Mouse (Mus musculus) 3134 (cell line): ENCODE data around the gene Utp15.

Source experiments
- DNase-seq: peaks from one replicate; pipeline ENCODE4 v3.0.0-alpha.2; 2011; ENCODE audit warnings: low spot score; ENCODE audit not compliant: insufficient read length; ENCODE audit errors: extremely low read depth

The Utp15 gene

DNA sequence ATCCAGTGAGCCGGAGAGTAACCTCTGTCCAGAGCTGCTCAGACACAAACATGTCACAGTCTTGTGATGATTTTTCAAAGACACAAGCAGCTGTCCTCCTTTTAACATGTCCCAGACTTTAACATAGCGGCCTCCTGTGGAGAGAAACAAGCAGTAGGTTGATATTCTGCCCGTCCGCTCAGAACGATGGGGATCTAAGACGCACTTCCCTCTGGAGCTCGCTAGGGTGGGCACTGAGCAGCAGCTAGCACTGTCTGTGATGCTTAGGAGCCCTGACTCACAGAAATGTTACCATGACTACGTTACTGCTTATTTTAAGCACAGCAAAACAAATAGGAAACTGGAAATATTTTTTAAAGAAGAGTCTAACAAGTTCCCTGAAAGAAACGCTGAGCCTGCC, 7.9 kb downstream of the Utp15 start:
- no peak for DNase-seq

DNA sequence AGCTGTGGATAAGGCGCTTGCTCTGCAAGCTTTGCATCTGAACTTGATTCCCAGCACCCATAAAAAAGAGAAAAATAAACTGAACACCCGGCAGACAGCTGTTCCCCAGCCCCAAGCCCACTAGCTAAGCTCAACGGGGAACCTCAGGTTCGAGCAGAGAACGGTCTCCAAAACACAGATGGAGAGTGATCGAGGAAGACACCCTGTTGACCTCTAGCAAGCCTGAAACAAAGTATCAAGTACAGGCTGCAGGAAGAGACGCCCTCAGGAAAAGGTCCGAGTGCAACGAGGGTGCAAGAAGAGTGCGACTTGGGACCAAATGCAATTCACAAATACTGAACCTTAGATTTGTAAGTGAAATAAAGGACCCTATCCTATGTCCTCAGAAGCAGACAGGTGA, 13.2 kb downstream of the Utp15 start:
- DNase-seq, result no peak

DNA sequence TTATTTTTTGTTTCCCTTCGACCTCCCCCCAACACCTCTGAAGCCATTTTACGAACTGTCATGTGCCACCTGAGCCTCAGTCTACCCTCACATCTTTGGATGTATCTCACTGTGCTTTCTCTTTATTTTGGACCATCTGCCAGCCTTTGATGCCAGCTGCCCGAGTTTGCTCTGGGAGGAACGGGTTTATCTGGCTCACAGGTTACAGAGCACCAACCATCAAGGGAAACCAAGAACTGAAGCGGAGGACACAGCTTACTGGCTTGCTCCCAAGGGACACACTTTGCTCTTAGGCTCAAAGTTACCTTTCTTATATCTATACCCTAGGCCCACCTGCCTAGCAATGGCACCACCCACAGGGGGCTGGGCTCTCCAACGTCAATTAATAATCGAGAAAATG, 17.5 kb downstream of the Utp15 start:
- no peak for DNase-seq

- DNase-seq, result no peak
Observed at GRCm38 (mm10) chr13:98244571-98245350, 18.1 kb downstream of the Utp15 start.

- DNase-seq, result no peak
Observed at GRCm38 (mm10) chr13:98241531-98242282, 21.1 kb downstream of the Utp15 start.

GRCm38 (mm10) chr13:98239978-98240641, 22.7 kb downstream of the Utp15 start:
- peak; percentile 20 for DNase-seq

- DNase-seq, result no peak
Observed at GRCm38 (mm10) chr13:98235451-98235850, 27.4 kb downstream of the Utp15 start.

- no peak for DNase-seq
Observed at GRCm38 (mm10) chr13:98230511-98230910, 32.3 kb downstream of the Utp15 start.

DNA sequence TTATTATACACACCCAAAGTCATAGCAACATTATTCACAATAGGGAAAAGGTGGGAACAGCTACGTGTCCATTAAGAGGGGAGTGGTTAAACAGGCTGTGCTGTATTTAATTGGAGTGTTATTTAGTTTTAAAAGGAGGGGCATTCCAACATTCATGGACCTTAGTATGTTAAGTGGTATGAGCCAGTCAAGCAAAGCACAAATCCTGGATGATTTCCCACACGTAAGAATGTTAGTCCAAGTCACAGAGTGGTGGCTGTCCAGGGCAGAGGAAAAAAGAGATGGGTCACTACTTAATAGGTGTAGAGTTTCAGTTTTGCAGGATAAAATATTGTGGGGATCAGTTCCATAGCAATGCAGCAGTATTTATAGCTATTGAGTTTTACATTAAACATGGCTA, 36.6 kb downstream of the Utp15 start:
- DNase-seq, result no peak

GRCm38 (mm10) chr13:98222848-98223247, 40.0 kb downstream of the Utp15 start:
- no peak for DNase-seq

DNA sequence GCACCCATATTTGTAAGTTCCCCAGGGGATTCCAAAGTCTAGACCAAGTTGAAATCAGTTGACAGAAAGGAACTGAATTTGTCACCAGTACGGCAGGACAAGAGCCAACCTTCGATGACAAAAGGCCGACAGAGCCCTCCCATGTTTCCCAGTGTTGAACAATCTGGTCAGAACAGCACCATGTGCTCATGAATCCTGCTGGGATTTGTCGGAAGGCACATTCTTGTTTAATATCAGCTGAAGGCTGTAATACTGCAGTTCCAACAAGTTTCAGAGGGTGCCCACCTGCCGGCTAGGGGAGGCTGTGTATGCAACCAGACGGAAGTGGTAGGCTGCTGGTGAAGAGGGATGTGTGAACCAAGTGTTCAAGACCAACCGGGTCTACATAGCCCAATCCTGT, 52.7 kb downstream of the Utp15 start:
- DNase-seq, result no peak

GRCm38 (mm10) chr13:98208842-98209241, 54.0 kb downstream of the Utp15 start:
- no peak for DNase-seq

- no peak for DNase-seq
Observed at GRCm38 (mm10) chr13:98206546-98206870, 56.3 kb downstream of the Utp15 start.

- peak; percentile 74 for DNase-seq
Observed at GRCm38 (mm10) chr13:98205771-98206545, 56.9 kb downstream of the Utp15 start, which contains the start of gene Arhgef28. Gene Arhgef28, minus strand, starts transcription at chr13:98206439.

DNA sequence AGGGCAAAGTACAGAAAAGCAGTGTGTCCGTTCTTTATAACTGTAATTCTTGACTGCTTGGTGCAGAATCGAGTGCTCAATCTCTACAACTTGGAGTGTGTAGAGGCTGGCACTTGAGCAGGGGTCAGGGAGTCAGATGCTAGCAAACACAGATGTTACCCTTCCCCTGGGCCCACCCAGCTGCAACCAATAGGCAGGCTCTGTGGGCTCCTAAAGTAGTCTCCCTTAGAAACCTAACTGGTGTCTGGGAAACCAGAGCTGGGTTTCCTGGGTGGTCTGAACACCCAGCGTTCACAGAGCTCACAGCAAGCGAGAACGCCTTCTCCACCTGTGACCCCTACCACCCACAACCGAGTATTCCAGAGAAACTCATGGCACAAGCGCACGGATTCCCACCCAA, 57.7 kb downstream of the Utp15 start:
- DNase-seq, result no peak

DNA sequence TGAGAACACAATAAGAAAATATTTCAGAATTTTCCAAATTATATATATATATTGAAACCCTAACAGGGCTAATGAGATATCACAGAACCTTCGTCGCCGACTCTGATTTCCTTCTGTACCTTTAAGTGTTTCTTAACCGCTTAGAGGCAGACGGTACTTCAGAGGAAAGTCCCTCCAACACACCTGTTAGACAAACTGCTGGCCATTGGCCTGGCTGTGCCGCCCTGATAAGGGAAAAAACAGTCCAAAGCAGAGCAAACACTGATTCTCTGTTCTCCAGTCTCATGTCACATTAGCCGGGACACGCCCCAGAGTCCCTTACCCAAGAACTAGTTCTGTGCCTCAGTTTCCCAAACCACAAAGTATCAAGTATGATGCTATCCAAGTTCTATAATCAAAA, 58.5 kb downstream of the Utp15 start:
- no peak for DNase-seq

DNA sequence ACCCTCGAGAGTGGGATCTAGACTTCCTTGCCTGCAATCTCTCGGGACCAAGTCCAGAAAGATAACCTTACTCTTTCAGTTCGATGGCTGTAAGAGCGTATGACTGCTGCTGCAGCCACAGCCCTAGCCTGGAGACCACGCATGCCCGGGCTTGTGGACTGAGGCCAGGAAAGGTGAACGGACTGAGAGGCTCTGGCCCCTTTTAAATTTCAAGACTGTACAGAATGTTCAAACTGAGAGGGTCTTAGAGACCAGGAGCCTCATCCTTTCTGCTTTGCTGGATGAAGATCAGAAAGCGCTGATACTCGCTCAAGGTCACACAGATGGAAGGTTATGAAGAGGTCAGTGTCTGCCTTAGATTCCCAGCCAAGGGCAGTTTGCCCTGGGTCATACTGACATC, 61.4 kb downstream of the Utp15 start:
- DNase-seq, result no peak
